Mouse (Mus musculus): ENCODE data around the gene Actr6. TPM values are rescaled to one million over a fixed set of nuclear protein-coding genes. Genes with fewer than 3 reads are reported as not detected.

The Actr6 gene
- 23.8 and 30.6 TPM in 2 replicates for polyA plus RNA-seq (2015; fragmentation: Nextera tagmentation; extraction: Ambion mirVana)

DNA sequence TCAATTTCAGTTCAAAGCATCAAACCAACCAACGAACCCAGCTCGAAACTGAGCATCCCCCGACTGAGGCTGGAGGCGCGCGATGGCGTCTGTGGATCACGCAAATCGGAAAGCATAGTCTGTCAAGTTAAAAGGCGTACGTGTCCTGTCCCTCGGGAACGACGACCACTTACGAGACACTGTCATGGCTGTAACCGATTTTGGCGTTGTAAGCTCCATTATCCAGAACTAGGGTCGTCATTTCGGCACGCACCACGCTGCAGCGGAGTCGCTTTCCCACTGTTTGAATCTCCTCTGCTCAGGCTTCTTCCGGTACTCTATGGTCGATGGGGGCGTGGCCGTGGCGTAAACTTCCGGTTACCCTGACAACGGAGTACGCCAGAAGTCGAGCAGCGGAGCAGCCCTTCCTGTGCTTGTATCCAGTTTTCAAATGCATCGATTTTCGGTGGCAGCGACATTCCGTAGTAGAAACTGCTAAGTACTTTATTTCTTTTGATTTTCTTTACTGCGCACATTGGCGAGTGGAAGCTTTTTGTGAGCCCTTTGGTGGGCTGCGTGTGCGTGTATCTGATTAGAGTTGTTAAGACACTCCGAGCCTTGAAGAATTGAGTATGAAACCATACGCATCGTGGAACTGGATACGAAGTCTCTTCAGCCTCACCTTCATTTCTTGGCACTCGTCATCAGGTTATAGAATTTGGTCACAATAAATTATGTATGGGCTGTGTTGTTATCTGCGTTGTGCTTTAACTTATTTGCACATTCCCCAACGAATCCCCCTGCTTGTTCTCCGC is at the start of gene Actr6:
TSS of gene Actr6 (minus strand) at position 295 of the 794 bp plus-strand sequence.
- Histone ChIP-seq H3K4me3 (replicated peaks) (peak within 1 kb of the TSS; percentile 58), H3K4me2 (replicated peaks) (peak within 1 kb of the TSS; percentile 62), H3K27me3 (replicated peaks) (no peaks in the 10 kb centered on the region), H3K9ac (peak within 1 kb of the TSS; percentile 47), H3K9me3 (no peaks in the 10 kb centered on the region), H3K27ac (no peak within 1 kb of the TSS), H3K36me3 (no peaks in the 10 kb centered on the region), H3K4me1 (replicated peaks) (peaks cover 8% of the 10 kb centered on the region; the same call in 1 of the 2 replicates)
- ATAC-seq: peak; percentile 99
- under 1% methylated on average over 49 of the region's 49 CpGs for WGBS

DNA sequence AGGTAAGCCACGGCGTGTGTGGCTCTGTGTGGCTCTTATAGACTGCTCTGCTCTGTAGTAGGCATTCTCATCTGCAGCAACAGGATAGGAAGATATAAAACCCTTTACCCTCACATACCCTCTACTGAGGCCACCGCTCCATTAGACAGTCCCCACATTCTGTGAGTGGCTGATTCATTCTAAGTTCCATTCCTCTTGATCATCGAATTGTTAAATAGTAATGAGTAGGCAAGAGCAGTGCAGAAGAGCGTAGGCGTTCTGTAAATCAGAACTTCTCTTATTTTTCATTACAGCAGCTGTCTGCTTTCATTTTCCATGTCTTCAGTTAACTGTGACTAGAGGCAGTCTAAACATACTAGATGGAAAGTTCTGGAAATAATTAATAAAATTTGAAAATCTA is 43.9 kb upstream of the Actr6 start:
- no peaks in the 10 kb centered on the region for H3K9me3 ChIP-seq
- H3K4me3 ChIP-seq (replicated peaks): no peak overlapping the region
- H3K27ac ChIP-seq: no peak overlapping the region
- H3K36me3 ChIP-seq: peaks cover 3% of the 10 kb centered on the region; the same call in 1 of the 2 replicates
- H3K4me2 ChIP-seq (replicated peaks): no peak overlapping the region
- no peaks in the 10 kb centered on the region for H3K27me3 ChIP-seq (replicated peaks)
- no peaks in the 10 kb centered on the region for H3K4me1 ChIP-seq (replicated peaks)
- H3K9ac ChIP-seq: no peak overlapping the region
- no peak for ATAC-seq
- 89% methylated on average over 6 of the region's 6 CpGs for WGBS

DNA sequence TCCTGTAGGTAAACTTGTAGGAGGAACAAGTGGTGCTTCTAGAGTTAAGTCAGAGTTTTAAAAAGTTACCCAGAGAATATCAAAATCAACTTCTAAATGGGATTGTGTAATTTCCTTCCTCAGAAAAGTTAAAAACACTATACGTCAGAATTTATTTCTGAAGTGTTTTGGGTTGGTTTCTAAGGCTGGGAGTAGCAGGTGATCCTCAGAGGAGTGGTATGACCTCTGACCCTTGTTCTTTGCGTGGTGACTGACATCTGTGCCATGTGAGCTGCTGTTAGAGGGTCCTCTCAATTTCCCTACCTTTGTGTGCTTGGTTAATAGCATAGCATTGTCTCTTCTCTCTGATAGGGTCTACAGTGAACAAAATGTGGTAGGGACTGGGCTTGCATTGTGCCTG is 39.8 kb upstream of the Actr6 start:
- Histone ChIP-seq H3K4me2 (replicated peaks) (no peak overlapping the region), H3K9me3 (no peaks in the 10 kb centered on the region), H3K9ac (no peak overlapping the region), H3K27me3 (replicated peaks) (no peaks in the 10 kb centered on the region), H3K4me1 (replicated peaks) (peaks cover 3% of the 10 kb centered on the region; the same call in 1 of the 2 replicates), H3K27ac (no peak overlapping the region), H3K36me3 (no peaks in the 10 kb centered on the region), H3K4me3 (replicated peaks) (no peak overlapping the region)
- 47% methylated on average over 2 of the region's 2 CpGs for WGBS
- no peak for ATAC-seq

DNA sequence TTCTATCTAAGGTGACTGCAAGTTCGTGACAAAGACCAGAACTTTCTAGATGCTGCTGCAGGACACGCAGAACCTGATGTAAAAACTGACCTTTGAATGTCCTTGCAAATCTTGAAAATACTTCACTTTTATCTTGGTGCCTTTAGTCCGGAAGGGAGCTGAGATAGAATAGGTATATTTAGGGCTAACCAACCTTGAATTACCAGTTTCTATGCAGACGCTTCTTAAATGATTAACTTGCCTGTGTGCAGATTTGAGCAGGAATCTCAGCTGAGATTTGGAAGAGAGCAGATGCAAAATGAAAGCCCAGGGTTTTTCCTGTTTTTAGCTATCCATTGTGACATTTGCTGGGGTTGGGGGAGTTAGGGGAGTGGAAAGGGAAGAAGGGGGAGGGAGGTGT is 37.0 kb upstream of the Actr6 start:
- Histone ChIP-seq H3K27me3 (replicated peaks) (no peaks in the 10 kb centered on the region), H3K4me3 (replicated peaks) (no peak overlapping the region), H3K9me3 (no peaks in the 10 kb centered on the region), H3K4me2 (replicated peaks) (peak overlapping the region; percentile 18; the same call in 1 of the 2 replicates), H3K36me3 (no peaks in the 10 kb centered on the region), H3K4me1 (replicated peaks) (peaks cover 3% of the 10 kb centered on the region; the same call in 1 of the 2 replicates), H3K9ac (no peak overlapping the region), H3K27ac (peak overlapping the region; percentile 23)
- peak; percentile 85 for ATAC-seq
- WGBS: 51% methylated on average over 4 of the region's 4 CpGs

DNA sequence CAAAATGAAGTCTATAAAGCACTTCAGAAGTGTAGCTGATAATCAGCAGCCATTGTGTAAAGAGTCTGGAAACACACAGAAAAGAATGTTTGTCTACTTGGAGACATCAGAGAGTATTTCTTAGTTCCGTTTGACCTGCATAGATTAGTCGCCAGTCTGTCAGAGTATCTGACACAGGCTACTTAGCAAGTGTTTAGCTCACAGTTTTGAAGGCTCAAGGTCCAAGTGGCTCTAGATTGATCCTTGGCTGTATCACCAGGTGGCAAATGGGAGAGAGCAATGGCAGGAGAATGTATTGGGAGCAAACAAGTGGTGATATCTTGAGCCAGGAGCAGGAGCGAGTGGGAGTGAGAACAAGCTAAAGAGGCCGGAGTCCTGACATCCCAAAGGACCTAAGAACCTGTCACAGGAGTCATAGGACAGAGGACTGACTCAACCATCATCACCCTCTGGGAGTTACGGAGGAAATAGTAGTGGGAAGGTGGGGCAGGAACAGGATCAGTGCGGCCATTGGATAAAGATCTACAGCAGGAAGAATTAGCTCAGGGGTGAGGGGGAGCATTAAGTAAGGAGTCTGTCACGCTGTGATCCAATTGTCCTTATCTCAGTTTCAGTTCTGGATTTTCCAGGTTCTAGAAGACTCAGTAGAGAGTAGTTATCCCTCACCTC is 36.4 kb upstream of the Actr6 start:
- H3K27me3 ChIP-seq (replicated peaks): no peaks in the 10 kb centered on the region
- 67% methylated on average over 7 of the region's 7 CpGs for WGBS
- no peaks in the 10 kb centered on the region for H3K9me3 ChIP-seq
- peak overlapping the region; percentile 18; the same call in 1 of the 2 replicates for H3K4me2 ChIP-seq (replicated peaks)
- no peak overlapping the region for H3K9ac ChIP-seq
- H3K36me3 ChIP-seq: no peaks in the 10 kb centered on the region
- H3K4me3 ChIP-seq (replicated peaks): no peak overlapping the region
- peak overlapping the region; percentile 23 for H3K27ac ChIP-seq
- ATAC-seq: peak; percentile 63
- peaks cover 3% of the 10 kb centered on the region; the same call in 1 of the 2 replicates for H3K4me1 ChIP-seq (replicated peaks)

DNA sequence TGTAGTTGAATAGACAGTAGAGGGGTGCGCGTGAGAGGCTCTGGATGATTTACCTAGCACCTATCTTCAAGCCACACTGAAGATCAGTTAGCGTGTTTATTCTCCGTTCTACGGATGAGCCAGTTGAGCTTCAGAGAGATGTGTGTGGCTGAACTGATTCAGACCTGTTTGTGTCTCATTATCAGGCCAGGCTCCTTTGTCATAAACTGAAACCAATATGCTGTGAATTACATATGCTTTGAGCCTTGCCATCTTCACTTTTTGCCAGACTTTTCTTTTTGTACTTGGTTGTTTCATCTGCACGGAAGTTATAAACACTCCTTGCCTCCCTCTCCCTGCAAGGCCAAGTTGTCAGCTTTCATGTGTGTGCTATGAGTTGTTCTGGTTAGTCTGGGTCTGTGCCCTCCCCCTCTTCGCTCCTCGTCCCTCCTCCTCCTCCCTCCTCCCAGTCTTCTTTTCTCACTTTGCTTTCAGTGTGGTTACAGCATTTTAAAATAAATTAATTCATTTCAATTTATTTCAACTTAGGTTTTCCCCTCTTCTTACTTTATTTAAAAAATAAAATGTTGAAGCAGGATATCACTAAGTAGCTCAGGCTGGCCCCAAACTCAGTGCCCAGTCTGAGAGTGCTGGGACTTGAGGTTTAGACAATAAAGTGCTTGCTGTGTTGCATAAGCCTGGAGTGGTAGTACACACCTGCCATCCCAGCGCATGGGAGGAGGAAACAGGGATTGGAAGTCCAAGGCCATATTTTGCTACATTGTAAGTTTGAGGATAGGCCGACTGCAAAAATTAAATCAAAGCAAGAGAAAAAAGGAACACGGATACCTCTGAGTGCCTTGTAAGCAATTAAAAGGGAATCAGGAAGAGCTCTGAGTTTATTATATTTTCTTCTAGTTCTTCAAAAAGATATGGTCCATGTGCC is 34.0 kb upstream of the Actr6 start:
- H3K9me3 ChIP-seq: no peaks in the 10 kb centered on the region
- H3K4me2 ChIP-seq (replicated peaks): no peak overlapping the region
- WGBS: 82% methylated on average over 11 of the region's 11 CpGs
- no peak for ATAC-seq
- no peaks in the 10 kb centered on the region for H3K36me3 ChIP-seq
- H3K4me3 ChIP-seq (replicated peaks): no peak overlapping the region
- H3K9ac ChIP-seq: no peak overlapping the region
- H3K27me3 ChIP-seq (replicated peaks): no peaks in the 10 kb centered on the region
- no peak overlapping the region for H3K27ac ChIP-seq
- H3K4me1 ChIP-seq (replicated peaks): peaks cover 3% of the 10 kb centered on the region; the same call in 1 of the 2 replicates

DNA sequence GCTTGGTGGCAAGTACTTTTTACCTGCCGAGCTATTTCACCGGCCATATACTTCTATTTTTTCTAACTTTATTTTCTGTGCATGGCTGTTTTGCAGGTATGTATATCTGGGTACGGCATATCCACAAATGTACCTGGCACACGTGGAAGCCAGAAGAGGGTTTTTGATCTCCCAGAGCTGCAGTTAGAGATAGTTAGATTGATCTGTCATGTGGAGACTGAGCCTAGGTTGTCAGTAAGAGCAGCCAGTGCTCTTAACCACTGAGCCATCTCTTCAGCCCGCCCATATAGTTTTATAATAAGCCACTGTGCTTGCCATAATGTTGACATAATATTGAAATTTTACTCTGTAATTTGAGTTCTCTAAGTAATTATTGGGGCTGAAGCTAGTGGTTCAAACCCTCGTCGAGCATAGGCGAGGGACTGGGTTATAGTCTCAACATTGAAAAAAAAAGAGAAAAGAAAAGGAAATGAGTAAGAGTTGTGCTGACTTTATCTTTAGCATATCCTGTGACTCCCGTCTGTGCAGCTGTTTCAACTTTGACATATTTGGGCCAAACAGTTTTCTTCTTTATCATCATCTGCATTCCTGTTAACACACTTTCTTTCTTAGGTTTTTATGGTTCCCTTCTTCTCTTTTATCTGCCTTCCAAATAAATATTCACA is 32.5 kb upstream of the Actr6 start:
- ATAC-seq: no peak
- WGBS: 69% methylated on average over 9 of the region's 9 CpGs
- H3K4me3 ChIP-seq (replicated peaks): no peak overlapping the region
- H3K27me3 ChIP-seq (replicated peaks): no peaks in the 10 kb centered on the region
- H3K9me3 ChIP-seq: no peaks in the 10 kb centered on the region
- no peak overlapping the region for H3K4me2 ChIP-seq (replicated peaks)
- H3K4me1 ChIP-seq (replicated peaks): peaks cover under 1% of the 10 kb centered on the region; the same call in 1 of the 2 replicates
- H3K36me3 ChIP-seq: no peaks in the 10 kb centered on the region
- H3K27ac ChIP-seq: no peak overlapping the region
- no peak overlapping the region for H3K9ac ChIP-seq

DNA sequence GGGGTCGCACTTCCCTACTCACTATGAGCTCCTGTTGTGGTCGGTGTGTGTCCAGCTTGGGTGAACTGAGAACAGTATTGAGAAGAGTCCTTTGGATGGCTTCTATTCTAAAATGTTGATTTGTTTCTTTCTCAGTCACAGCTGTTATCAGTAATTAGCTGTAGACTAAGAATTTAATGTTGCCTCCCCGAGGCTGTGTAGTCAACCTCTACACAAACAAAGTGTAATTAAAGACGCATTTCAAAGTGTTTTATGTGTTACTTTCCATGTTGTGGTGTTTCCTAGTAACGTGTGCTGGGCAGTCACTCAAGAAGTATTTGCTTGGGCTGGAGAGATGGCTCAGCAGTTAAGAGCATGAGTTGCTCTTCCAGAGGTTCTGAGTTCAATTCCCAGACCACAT is 28.7 kb upstream of the Actr6 start:
- ATAC-seq: no peak
- H3K4me2 ChIP-seq (replicated peaks): no peak overlapping the region

DNA sequence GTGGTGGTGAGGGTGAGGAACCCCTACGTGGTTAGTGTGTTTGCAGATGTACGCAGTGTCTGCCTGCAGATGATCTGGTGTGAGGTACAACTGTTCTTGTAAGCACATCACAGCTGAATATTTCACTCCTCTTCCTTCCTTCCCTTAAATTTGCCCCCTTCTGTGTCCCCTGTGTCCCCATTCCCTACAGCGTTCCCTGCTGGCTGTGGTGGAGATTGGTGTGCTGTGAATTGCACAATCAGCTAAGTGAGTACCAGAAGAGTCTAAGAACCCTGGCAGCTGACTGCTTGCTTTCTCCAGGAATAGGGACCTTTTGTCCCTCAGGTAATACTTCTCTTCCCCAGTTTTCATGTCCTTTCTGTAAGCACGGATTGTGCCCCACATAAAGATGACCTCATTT is 23.1 kb upstream of the Actr6 start:
- H3K27ac ChIP-seq: no peak overlapping the region
- WGBS: 85% methylated on average over 4 of the region's 4 CpGs
- no peak overlapping the region for H3K4me2 ChIP-seq (replicated peaks)
- H3K9ac ChIP-seq: no peak overlapping the region
- no peaks in the 10 kb centered on the region for H3K9me3 ChIP-seq
- ATAC-seq: no peak
- H3K36me3 ChIP-seq: no peaks in the 10 kb centered on the region
- H3K4me3 ChIP-seq (replicated peaks): no peak overlapping the region
- H3K4me1 ChIP-seq (replicated peaks): no peaks in the 10 kb centered on the region
- no peaks in the 10 kb centered on the region for H3K27me3 ChIP-seq (replicated peaks)

More for the DNA sequence above, 28.7 kb upstream of the Actr6 start:
- H3K4me3 ChIP-seq (replicated peaks): no peak overlapping the region
- no peaks in the 10 kb centered on the region for H3K27me3 ChIP-seq (replicated peaks)
- 91% methylated on average over 5 of the region's 5 CpGs for WGBS
- H3K36me3 ChIP-seq: no peaks in the 10 kb centered on the region
- no peaks in the 10 kb centered on the region for H3K4me1 ChIP-seq (replicated peaks)
- no peak overlapping the region for H3K27ac ChIP-seq
- no peak overlapping the region for H3K9ac ChIP-seq
- H3K9me3 ChIP-seq: no peaks in the 10 kb centered on the region

DNA sequence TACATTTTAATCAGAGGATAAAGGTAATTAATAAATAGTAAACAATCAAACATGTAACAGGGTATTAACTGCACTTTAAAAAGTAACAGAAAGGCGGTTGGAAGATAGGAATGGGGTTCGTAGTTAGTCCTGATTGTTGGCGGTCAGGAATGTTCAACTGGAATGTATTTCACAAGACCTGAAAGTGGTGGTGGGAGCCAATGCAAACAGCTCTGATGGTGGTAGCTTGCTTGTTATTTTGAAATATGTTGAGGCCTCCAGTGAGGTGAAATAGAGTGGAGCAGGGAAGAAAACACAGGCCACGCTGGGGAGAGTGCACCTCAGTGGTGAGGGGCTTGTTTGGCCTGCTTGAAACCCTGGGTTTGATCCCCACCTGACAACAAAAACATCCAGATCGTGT is 19.0 kb upstream of the Actr6 start:
- Histone ChIP-seq H3K4me2 (replicated peaks) (no peak overlapping the region), H3K27me3 (replicated peaks) (no peaks in the 10 kb centered on the region), H3K27ac (no peak overlapping the region), H3K4me3 (replicated peaks) (no peak overlapping the region), H3K36me3 (no peaks in the 10 kb centered on the region), H3K9me3 (no peaks in the 10 kb centered on the region), H3K4me1 (replicated peaks) (peaks cover 4% of the 10 kb centered on the region), H3K9ac (no peak overlapping the region)
- no peak for ATAC-seq
- 83% methylated on average over 5 of the region's 5 CpGs for WGBS

DNA sequence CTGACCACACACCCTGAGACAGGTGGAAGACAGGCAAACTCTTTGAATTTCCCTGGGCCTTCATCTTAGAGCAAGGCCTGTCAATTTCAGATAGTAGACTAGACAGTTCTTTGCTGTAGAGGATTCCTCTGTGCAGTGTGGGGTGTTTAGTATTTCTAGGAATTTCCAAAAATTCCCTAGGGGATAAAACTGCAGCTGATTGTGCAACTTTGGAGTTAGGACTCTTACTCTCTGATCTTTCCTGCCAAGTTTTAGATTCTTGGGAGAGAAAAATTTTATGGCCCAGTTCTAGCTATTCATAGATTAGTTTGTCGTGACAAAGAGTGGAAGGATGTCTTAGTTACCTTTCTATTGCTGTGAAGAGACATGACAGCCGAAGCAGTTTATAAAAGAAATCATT is 16.5 kb upstream of the Actr6 start:
- Histone ChIP-seq H3K9me3 (no peaks in the 10 kb centered on the region), H3K27me3 (replicated peaks) (no peaks in the 10 kb centered on the region), H3K4me1 (replicated peaks) (peaks cover 4% of the 10 kb centered on the region), H3K36me3 (no peaks in the 10 kb centered on the region), H3K27ac (no peak overlapping the region), H3K4me3 (replicated peaks) (no peak overlapping the region), H3K4me2 (replicated peaks) (no peak overlapping the region), H3K9ac (no peak overlapping the region)
- 86% methylated on average over 2 of the region's 2 CpGs for WGBS
- ATAC-seq: no peak
